Mouse (Mus musculus): ENCODE data around the gene Wdr37.

Gene Wdr37

GRCm38 (mm10) chr13:8769654-8770227 is 102.0 kb downstream of the Wdr37 start:
- no peak for DNase-seq (ENCODE audit: inconsistent age in 2 of 2, low spot score in 1 of 2)

DNA sequence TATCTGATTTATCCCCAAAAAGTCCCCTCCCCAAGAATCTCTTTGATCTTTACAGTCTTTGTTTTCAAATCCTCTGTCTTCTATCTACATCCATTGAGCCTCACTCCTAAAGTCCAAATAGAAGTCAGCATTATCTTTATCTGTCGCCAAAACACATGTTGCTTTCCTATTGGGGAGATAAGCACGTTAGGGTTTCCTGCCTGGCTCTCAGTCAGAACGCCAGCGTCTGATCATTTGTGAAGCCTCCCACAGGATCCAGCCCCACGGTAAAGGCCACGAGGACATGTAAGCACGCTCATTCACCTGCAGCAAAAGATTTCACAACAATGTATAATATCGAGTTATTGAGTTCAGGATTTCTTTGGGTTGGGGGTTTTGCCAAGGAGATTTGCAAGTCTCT is 110.8 kb downstream of the Wdr37 start:
- no peak for DNase-seq (ENCODE audit: inconsistent age in 2 of 2, low spot score in 1 of 2)
